Mouse (Mus musculus) limb, embryonic 14.5 days (tissue): ENCODE measurements around the gene Tnfrsf26. TPM values are rescaled to one million over a fixed set of nuclear protein-coding genes. Genes with fewer than 3 reads are reported as not detected.

Source experiments
- ATAC-seq: fragments of 200-750 bp; cut with Nextera tagmentation; 2 replicates; pipeline ENCODE4 v1.8.0; 2017; ENCODE audit warnings: low read depth, moderate number of reproducible peaks, moderate TSS enrichment; ENCODE audit not compliant: low FRiP score
- DNase-seq: peaks from one replicate; pipeline ENCODE4 v3.0.0-alpha.2; 2015; ENCODE audit warnings: low spot score
- H3K27ac ChIP-seq: fragments of 300-500 bp; sonication (generic); replicated peaks from 2 replicates; pipeline ENCODE4 v1.5.1; 2014; ENCODE audit warnings: low read depth, mild to moderate bottlenecking, low read length, moderate library complexity, mixed read lengths
- H3K27me3 ChIP-seq: fragments of 300-500 bp; sonication (generic); 2 replicates; pipeline ENCODE4 v1.6.1; 2014; ENCODE audit warnings: low read length, mixed read lengths; ENCODE audit not compliant: control insufficient read depth, insufficient read depth
- H3K36me3 ChIP-seq: fragments of 300-500 bp; sonication (generic); 2 replicates; pipeline ENCODE4 v1.6.1; 2014; ENCODE audit warnings: mild to moderate bottlenecking, low read length, moderate library complexity, mixed read lengths; ENCODE audit not compliant: control insufficient read depth, insufficient read depth
- H3K4me1 ChIP-seq: fragments of 300-500 bp; sonication (generic); 2 replicates; pipeline ENCODE4 v1.6.1; 2014; ENCODE audit warnings: antibody characterized with exemption, low read length, mixed read lengths; ENCODE audit not compliant: control insufficient read depth, insufficient read depth
- H3K4me2 ChIP-seq: fragments of 300-500 bp; sonication (generic); replicated peaks from 2 replicates; pipeline ENCODE4 v1.6.1; 2014; ENCODE audit warnings: low read depth, mild to moderate bottlenecking, low read length, moderate library complexity; ENCODE audit not compliant: severe bottlenecking
- H3K4me3 ChIP-seq: fragments of 300-500 bp; sonication (generic); replicated peaks from 2 replicates; pipeline ENCODE4 v1.5.1; 2014; ENCODE audit warnings: low read length
- H3K9ac ChIP-seq: fragments of 300-500 bp; sonication (generic); 2 replicates; pipeline ENCODE4 v1.6.1; 2014; ENCODE audit warnings: mild to moderate bottlenecking, low read depth, low read length, moderate library complexity; ENCODE audit not compliant: severe bottlenecking
- H3K9me3 ChIP-seq: fragments of 300-500 bp; sonication (generic); 2 replicates; pipeline ENCODE4 v1.6.1; 2016; ENCODE audit warnings: low read length; ENCODE audit not compliant: control insufficient read depth
- POLR2A ChIP-seq: fragments of 200-500 bp; IDR thresholded peaks from 2 replicates; pipeline ENCODE4 v1.8.0; 2012; ENCODE audit warnings: inconsistent platforms, mild to moderate bottlenecking, moderate library complexity, borderline replicate concordance; ENCODE audit not compliant: insufficient read depth, insufficient read length; ENCODE audit errors: extremely low read depth
- WGBS: fragments of 180-500 bp; shearing (Covaris S2); extraction: QIAGEN DNeasy Blood & Tissue Kit; methylation state at CpG from one replicate; pipeline ENCODE4 v1.1.7; 2014; 5-methylcytosine and 5-hydroxymethylcytosine counted together
- microRNA-seq: library from miRNA; unstranded; fragments of <30 nt; microRNA quantifications from one replicate; pipeline ENCODE4, GENCODE M21; 2016
- polyA plus RNA-seq, 2 experiments: library from polyadenylated mRNA; depleted of rRNA in 1 of 2; stranded (reverse) in 1 of 2; unstranded in 1 of 2; fragments of >200 nt; fragmentation: Nextera tagmentation in 1 of 2; extraction: Ambion mirVana in 1 of 2; gene quantifications; 2 replicates each; pipeline versions ENCODE4 v1.2.1 to v1.2.3; 2012 to 2014

Tnfrsf26 gene
- polyA plus RNA-seq, 2 experiments = 0.35 to 0.61 TPM

- TF ChIP-seq POLR2A = no peak
- DNase-seq (no peak), ATAC-seq (no peak)
- Histone ChIP-seq H3K36me3 (peaks cover 94% of the 10 kb centered on the region), H3K9ac (no peak overlapping the region), H3K9me3 (no peaks in the 10 kb centered on the region), H3K27ac (no peak overlapping the region), H3K27me3 (no peaks in the 10 kb centered on the region), H3K4me3 (no peak overlapping the region), H3K4me2 (no peak overlapping the region), H3K4me1 (no peaks in the 10 kb centered on the region)
- WGBS = 91% methylated on average over 6 of the region's 6 CpGs
These were observed 63.4 kb downstream of the Tnfrsf26 start for GRCm38 (mm10) chr7:143565015-143565647.

GRCm38 (mm10) chr7:143563787-143564186, 64.7 kb downstream of the Tnfrsf26 start:
- Histone ChIP-seq H3K27ac (no peak overlapping the region), H3K4me2 (no peak overlapping the region), H3K9me3 (no peaks in the 10 kb centered on the region), H3K4me3 (no peak overlapping the region), H3K36me3 (peaks cover 94% of the 10 kb centered on the region), H3K27me3 (no peaks in the 10 kb centered on the region), H3K4me1 (no peaks in the 10 kb centered on the region), H3K9ac (no peak overlapping the region)
- ATAC-seq (no peak), DNase-seq (no peak)
- TF ChIP-seq POLR2A = no peak
- WGBS = 86% methylated on average over 5 of the region's 5 CpGs

Small RNAs within 50 kb of the gene (microRNA-seq; reads per million reads assigned to microRNA genes)
- 2.1 reads per million for gene Mir7064

Other genes starting within 250 kb of the Tnfrsf26 start
- 1,048 and 1,240 TPM in 2 replicates for gene Cdkn1c, start 167.7 kb downstream of the Tnfrsf26 start, polyA plus RNA-seq (2012; rRNA removed)
- 2,054 and 2,200 TPM in 2 replicates for gene Cdkn1c, start 167.7 kb downstream of the Tnfrsf26 start, polyA plus RNA-seq (2014; fragmentation: Nextera tagmentation; extraction: Ambion mirVana)
- 3.3 and 5.3 TPM in 2 replicates for gene Slc22a18, start 155.0 kb downstream of the Tnfrsf26 start, polyA plus RNA-seq (2012; rRNA removed)
- 2.3 and 2.6 TPM in 2 replicates for gene Slc22a18, start 155.0 kb downstream of the Tnfrsf26 start, polyA plus RNA-seq (2014; fragmentation: Nextera tagmentation; extraction: Ambion mirVana)
- gene Phlda2, start 125.6 kb downstream of the Tnfrsf26 start, polyA plus RNA-seq (2012; rRNA removed) = 23.3 and 34.7 TPM in 2 replicates
- gene Phlda2, start 125.6 kb downstream of the Tnfrsf26 start, polyA plus RNA-seq (2014; fragmentation: Nextera tagmentation; extraction: Ambion mirVana) = 13.7 and 14.1 TPM in 2 replicates
- gene Nap1l4, start 79.6 kb downstream of the Tnfrsf26 start, polyA plus RNA-seq (2012; rRNA removed) = 146 and 192 TPM in 2 replicates
- gene Nap1l4, start 79.6 kb downstream of the Tnfrsf26 start, polyA plus RNA-seq (2014; fragmentation: Nextera tagmentation; extraction: Ambion mirVana) = 116 and 121 TPM in 2 replicates
- gene Cars, start 28.6 kb downstream of the Tnfrsf26 start, polyA plus RNA-seq (2012; rRNA removed) = 35.9 and 48.0 TPM in 2 replicates
- gene Cars, start 28.6 kb downstream of the Tnfrsf26 start, polyA plus RNA-seq (2014; fragmentation: Nextera tagmentation; extraction: Ambion mirVana) = 48.9 and 55.8 TPM in 2 replicates
- gene Tnfrsf22, start 20.9 kb upstream of the Tnfrsf26 start, polyA plus RNA-seq (2012; rRNA removed) = 20.5 and 24.4 TPM in 2 replicates
- 10.7 and 13.0 TPM in 2 replicates for gene Tnfrsf22, start 20.9 kb upstream of the Tnfrsf26 start, polyA plus RNA-seq (2014; fragmentation: Nextera tagmentation; extraction: Ambion mirVana)
- 5.5 TPM in 2 replicates for gene Tnfrsf23, start 57.1 kb upstream of the Tnfrsf26 start, polyA plus RNA-seq (2012; rRNA removed)
- gene Tnfrsf23, start 57.1 kb upstream of the Tnfrsf26 start, polyA plus RNA-seq (2014; fragmentation: Nextera tagmentation; extraction: Ambion mirVana) = 2.8 and 3.2 TPM in 2 replicates
- 60.4 and 70.7 TPM in 2 replicates for gene Osbpl5, start 128.3 kb upstream of the Tnfrsf26 start, polyA plus RNA-seq (2012; rRNA removed)
- gene Osbpl5, start 128.3 kb upstream of the Tnfrsf26 start, polyA plus RNA-seq (2014; fragmentation: Nextera tagmentation; extraction: Ambion mirVana) = 51.3 and 52.4 TPM in 2 replicates
- not detected in 2 replicates for gene Mrgprg, start 138.3 kb upstream of the Tnfrsf26 start, polyA plus RNA-seq (2012; rRNA removed)
- gene Mrgprg, start 138.3 kb upstream of the Tnfrsf26 start, polyA plus RNA-seq (2014; fragmentation: Nextera tagmentation; extraction: Ambion mirVana) = not detected in 2 replicates
- gene Mrgpre, start 155.8 kb upstream of the Tnfrsf26 start, polyA plus RNA-seq (2012; rRNA removed) = 2.1 and 3.0 TPM in 2 replicates
- gene Mrgpre, start 155.8 kb upstream of the Tnfrsf26 start, polyA plus RNA-seq (2014; fragmentation: Nextera tagmentation; extraction: Ambion mirVana) = 1.5 and 1.9 TPM in 2 replicates
- 14.0 and 16.9 TPM in 2 replicates for gene Nadsyn1, start 194.1 kb upstream of the Tnfrsf26 start, polyA plus RNA-seq (2012; rRNA removed)
- 5.4 and 5.5 TPM in 2 replicates for gene Nadsyn1, start 194.1 kb upstream of the Tnfrsf26 start, polyA plus RNA-seq (2014; fragmentation: Nextera tagmentation; extraction: Ambion mirVana)
- 82.8 and 98.4 TPM in 2 replicates for gene Dhcr7, start 194.4 kb upstream of the Tnfrsf26 start, polyA plus RNA-seq (2012; rRNA removed)
- 42.8 and 52.7 TPM in 2 replicates for gene Dhcr7, start 194.4 kb upstream of the Tnfrsf26 start, polyA plus RNA-seq (2014; fragmentation: Nextera tagmentation; extraction: Ambion mirVana)
- not detected in 2 replicates for gene Gm498, start 238.1 kb upstream of the Tnfrsf26 start, polyA plus RNA-seq (2012; rRNA removed)
- not detected in 2 replicates for gene Gm498, start 238.1 kb upstream of the Tnfrsf26 start, polyA plus RNA-seq (2014; fragmentation: Nextera tagmentation; extraction: Ambion mirVana)